Mouse (Mus musculus): Measurements from ENCODE around the gene Cltc. TPM values are rescaled to one million over a fixed set of nuclear protein-coding genes. Genes with fewer than 3 reads are reported as not detected.

The Cltc gene
- total and polyA plus RNA-seq, 3 experiments = 63.2 to 147 (median 143) TPM

DNA sequence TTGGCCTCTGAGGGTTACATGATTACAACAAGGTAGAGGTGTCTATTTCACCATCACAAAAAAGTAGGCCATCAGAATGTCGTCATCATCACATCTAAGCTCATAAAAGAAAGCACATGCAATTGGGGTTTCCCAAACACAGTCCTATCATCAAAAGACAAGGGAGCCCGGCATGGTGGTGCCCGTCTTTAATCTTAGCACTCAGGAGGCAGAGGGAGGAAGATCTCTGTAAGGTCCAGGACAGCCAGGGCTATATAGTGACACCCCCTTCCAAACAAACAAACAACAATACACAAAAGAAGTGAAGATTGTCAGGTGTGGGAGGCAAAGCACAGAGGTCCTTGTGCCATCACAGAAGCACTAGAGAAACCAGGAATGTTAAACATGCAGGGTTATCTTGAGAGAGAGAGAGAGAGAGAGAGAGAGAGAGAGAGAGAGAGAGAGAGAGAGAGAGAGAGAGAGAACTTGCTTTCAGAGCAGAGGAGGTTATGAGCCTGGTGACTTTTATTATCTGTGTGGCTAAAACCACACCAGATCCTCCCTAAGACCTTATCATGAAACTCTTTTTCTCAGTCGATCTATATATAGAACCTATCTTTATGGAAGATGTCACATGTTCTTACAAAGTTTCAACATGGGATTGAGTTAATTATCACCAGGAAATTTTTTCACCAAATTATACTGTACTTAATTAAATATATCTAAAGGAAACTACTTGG, 100.4 kb downstream of the Cltc start:
- Histone ChIP-seq H3K79me2 (replicated peaks; ENCODE audit: control insufficient read depth, insufficient read depth, low read length) (no peaks in the 10 kb centered on the region), H3K27ac (no peak overlapping the region), H3K4me1 (ENCODE audit: control insufficient read depth, insufficient read depth, low read length) (no peaks in the 10 kb centered on the region; the same call in 1 of the 2 replicates), H3K36me3 (ENCODE audit: control insufficient read depth, insufficient read depth, low read length) (peaks cover 2% of the 10 kb centered on the region), H3K9ac (ENCODE audit: low read depth, low read length) (no peak overlapping the region), H3K4me3 (no peak overlapping the region), H3K27me3 (ENCODE audit: control insufficient read depth, insufficient read depth, low read length) (no peaks in the 10 kb centered on the region)
- DNase-seq = no peak
- TF ChIP-seq EP300 (IDR thresholded peaks at IDR 0.05; ENCODE audit: insufficient read depth, low read depth, low read length) (no peak), CTCF (IDR thresholded peaks at IDR 0.05) (no peak), POLR2A (IDR thresholded peaks at IDR 0.05; ENCODE audit: insufficient read depth, low read depth, low read length) (no peak)
- 55% methylated on average over 4 of the region's 4 CpGs for WGBS
- intact Hi-C loops (cut with DNase I) = no loop called here

DNA sequence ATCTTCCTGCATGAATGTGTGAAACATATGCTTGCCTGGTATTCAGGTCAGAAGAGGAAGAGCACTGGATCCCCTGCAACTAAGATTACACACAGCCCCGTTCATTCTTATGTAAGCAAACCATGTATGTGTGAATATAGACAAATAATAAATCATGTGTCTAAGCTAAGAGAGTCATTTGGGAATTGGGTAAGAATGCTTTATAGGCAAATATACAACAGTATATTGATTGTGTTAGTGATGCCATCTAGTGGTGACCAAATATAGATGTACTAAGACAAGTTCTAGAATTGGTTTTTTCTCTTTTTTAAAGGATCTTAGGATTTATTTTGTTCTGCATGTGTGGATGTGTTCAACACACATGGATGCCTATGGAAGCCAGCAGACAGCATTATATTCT, 101.7 kb downstream of the Cltc start:
- WGBS = 36% methylated on average over 1 of the region's 1 CpGs
- TF ChIP-seq CTCF (IDR thresholded peaks at IDR 0.05) = peak; percentile 80
- no peak for TF ChIP-seq POLR2A (IDR thresholded peaks at IDR 0.05; ENCODE audit: insufficient read depth, low read depth, low read length)

DNA sequence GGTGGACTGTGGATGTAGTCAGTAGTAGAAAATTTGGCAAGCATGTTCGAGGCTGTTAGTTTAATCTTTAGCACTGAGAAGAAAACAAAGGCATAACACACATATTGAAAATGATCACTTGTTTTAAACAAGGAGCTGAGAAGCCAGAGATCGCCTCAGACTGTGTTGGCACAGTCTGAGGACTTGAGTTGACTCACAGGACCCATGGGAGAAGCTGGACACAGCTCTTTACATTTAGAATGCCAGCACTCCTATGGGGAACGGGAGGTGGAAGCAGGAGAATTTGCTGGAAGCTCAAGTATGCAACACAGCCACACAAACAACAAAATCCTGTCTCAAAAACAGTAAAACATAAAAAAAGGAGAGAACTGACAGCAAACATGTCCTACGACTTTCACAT, 103.3 kb downstream of the Cltc start:
- H3K4me1 ChIP-seq (ENCODE audit: control insufficient read depth, insufficient read depth, low read length) = no peaks in the 10 kb centered on the region; the same call in 1 of the 2 replicates
- H3K36me3 ChIP-seq (ENCODE audit: control insufficient read depth, insufficient read depth, low read length) = peaks cover 2% of the 10 kb centered on the region
- intact Hi-C loops (cut with DNase I) = no loop called here
- TF ChIP-seq EP300 (IDR thresholded peaks at IDR 0.05; ENCODE audit: insufficient read depth, low read depth, low read length) (no peak), POLR2A (IDR thresholded peaks at IDR 0.05; ENCODE audit: insufficient read depth, low read depth, low read length) (no peak), CTCF (IDR thresholded peaks at IDR 0.05) (no peak)
- no peak for DNase-seq
- H3K27me3 ChIP-seq (ENCODE audit: control insufficient read depth, insufficient read depth, low read length) = no peaks in the 10 kb centered on the region
- no peaks in the 10 kb centered on the region for H3K79me2 ChIP-seq (replicated peaks; ENCODE audit: control insufficient read depth, insufficient read depth, low read length)
- 74% methylated on average over 4 of the region's 4 CpGs for WGBS
- no peak overlapping the region for H3K27ac ChIP-seq
- H3K9ac ChIP-seq (ENCODE audit: low read depth, low read length) = no peak overlapping the region
- no peak overlapping the region for H3K4me3 ChIP-seq

More for the DNA sequence above, 101.7 kb downstream of the Cltc start:
- intact Hi-C loops (cut with DNase I) = loop anchor here (1.0 kb wide), 1 partner anchor 87 kb away; no protein-coding TSS in a partner anchor
- Histone ChIP-seq H3K79me2 (replicated peaks; ENCODE audit: control insufficient read depth, insufficient read depth, low read length) (no peaks in the 10 kb centered on the region), H3K9ac (ENCODE audit: low read depth, low read length) (no peak overlapping the region), H3K36me3 (ENCODE audit: control insufficient read depth, insufficient read depth, low read length) (peaks cover 2% of the 10 kb centered on the region), H3K4me1 (ENCODE audit: control insufficient read depth, insufficient read depth, low read length) (no peaks in the 10 kb centered on the region; the same call in 1 of the 2 replicates), H3K27me3 (ENCODE audit: control insufficient read depth, insufficient read depth, low read length) (no peaks in the 10 kb centered on the region), H3K4me3 (no peak overlapping the region), H3K27ac (no peak overlapping the region)
- no peak for DNase-seq

DNA sequence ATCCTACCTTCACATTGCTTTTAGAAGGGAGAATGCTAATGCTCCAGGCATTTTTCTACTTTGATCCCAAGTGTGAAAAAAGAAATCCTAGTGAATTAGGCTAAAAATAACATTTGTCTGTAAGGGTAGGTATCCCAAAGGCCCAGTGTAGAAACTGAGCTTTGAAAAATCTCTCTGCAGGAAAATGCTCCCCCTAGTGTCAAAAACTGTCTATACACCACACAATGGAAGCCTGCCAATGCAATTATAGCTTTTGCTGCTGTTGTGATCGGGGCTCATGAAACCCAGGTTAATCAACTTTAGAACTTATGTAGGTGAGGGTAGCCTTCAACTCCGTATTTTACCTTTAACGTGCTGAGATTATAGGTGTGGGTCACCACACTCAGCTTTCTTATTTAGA, 103.9 kb downstream of the Cltc start:
- 11% methylated on average over 3 of the region's 3 CpGs for WGBS
- DNase-seq = peak; percentile 33 to 37
- Histone ChIP-seq H3K4me3 (no peak overlapping the region), H3K27me3 (ENCODE audit: control insufficient read depth, insufficient read depth, low read length) (no peaks in the 10 kb centered on the region), H3K36me3 (ENCODE audit: control insufficient read depth, insufficient read depth, low read length) (peaks cover 2% of the 10 kb centered on the region), H3K27ac (no peak overlapping the region), H3K9ac (ENCODE audit: low read depth, low read length) (no peak overlapping the region), H3K4me1 (ENCODE audit: control insufficient read depth, insufficient read depth, low read length) (no peaks in the 10 kb centered on the region; the same call in 1 of the 2 replicates), H3K79me2 (replicated peaks; ENCODE audit: control insufficient read depth, insufficient read depth, low read length) (no peaks in the 10 kb centered on the region)
- intact Hi-C loops (cut with DNase I) = no loop called here
- TF ChIP-seq POLR2A (IDR thresholded peaks at IDR 0.05; ENCODE audit: insufficient read depth, low read depth, low read length) (no peak), EP300 (IDR thresholded peaks at IDR 0.05; ENCODE audit: insufficient read depth, low read depth, low read length) (no peak), CTCF (IDR thresholded peaks at IDR 0.05) (no peak; the same call in none of the 2 replicates)

DNA sequence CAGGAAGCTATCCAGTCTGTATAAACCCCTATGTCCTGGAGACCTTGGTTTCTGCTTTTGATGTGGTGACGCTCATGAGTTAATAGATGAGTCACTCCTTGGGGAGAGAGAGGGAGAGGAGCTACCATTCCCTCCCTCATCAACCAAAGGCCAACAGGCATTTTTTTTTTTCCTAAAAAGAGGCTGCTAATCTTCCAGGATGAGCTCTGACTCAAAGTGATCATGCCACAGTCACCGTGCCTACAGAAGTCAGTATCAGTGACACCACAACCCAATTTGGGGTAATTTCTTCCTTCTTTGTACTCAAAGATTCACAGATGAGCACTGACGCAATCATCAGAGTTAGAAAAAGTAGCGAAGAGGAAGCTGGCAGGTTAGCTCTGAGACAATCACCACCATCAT, 104.8 kb downstream of the Cltc start:
- Histone ChIP-seq H3K79me2 (replicated peaks; ENCODE audit: control insufficient read depth, insufficient read depth, low read length) (no peaks in the 10 kb centered on the region), H3K36me3 (ENCODE audit: control insufficient read depth, insufficient read depth, low read length) (peaks cover 2% of the 10 kb centered on the region), H3K27ac (no peak overlapping the region), H3K4me3 (no peak overlapping the region), H3K4me1 (ENCODE audit: control insufficient read depth, insufficient read depth, low read length) (no peaks in the 10 kb centered on the region; the same call in 1 of the 2 replicates), H3K9ac (ENCODE audit: low read depth, low read length) (no peak overlapping the region), H3K27me3 (ENCODE audit: control insufficient read depth, insufficient read depth, low read length) (no peaks in the 10 kb centered on the region)
- intact Hi-C loops (cut with DNase I) = no loop called here
- WGBS = 77% methylated on average over 4 of the region's 4 CpGs
- TF ChIP-seq EP300 (IDR thresholded peaks at IDR 0.05; ENCODE audit: insufficient read depth, low read depth, low read length) = no peak
- TF ChIP-seq CTCF (IDR thresholded peaks at IDR 0.05) = no peak
- no peak for TF ChIP-seq POLR2A (IDR thresholded peaks at IDR 0.05; ENCODE audit: insufficient read depth, low read depth, low read length)
- no peak for DNase-seq

DNA sequence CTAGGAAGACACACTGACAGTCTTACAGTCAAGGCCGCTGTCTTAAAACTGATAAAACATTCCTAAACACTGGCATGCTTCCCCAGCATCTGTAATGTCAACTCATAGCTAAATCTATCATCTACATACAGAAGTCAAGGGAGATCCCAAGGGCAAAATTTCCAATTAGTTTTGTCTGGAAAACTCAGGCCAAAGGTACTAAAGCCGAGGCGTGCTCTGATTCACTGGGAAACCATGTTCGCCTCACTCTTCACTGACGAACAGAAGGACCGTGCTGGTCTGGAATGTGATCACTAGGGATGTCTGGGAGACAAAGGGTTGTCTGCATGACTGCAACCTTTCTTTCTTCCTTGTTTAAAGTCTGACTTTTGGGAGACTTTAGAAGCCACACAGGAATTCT, 106.7 kb downstream of the Cltc start:
- Histone ChIP-seq H3K4me3 (no peak overlapping the region), H3K36me3 (ENCODE audit: control insufficient read depth, insufficient read depth, low read length) (peaks cover 2% of the 10 kb centered on the region), H3K79me2 (replicated peaks; ENCODE audit: control insufficient read depth, insufficient read depth, low read length) (no peaks in the 10 kb centered on the region), H3K9ac (ENCODE audit: low read depth, low read length) (no peak overlapping the region), H3K4me1 (ENCODE audit: control insufficient read depth, insufficient read depth, low read length) (no peaks in the 10 kb centered on the region; the same call in 1 of the 2 replicates), H3K27ac (no peak overlapping the region), H3K27me3 (ENCODE audit: control insufficient read depth, insufficient read depth, low read length) (no peaks in the 10 kb centered on the region)
- DNase-seq = no peak
- intact Hi-C loops (cut with DNase I) = no loop called here
- TF ChIP-seq CTCF (IDR thresholded peaks at IDR 0.05) (no peak), EP300 (IDR thresholded peaks at IDR 0.05; ENCODE audit: insufficient read depth, low read depth, low read length) (no peak), POLR2A (IDR thresholded peaks at IDR 0.05; ENCODE audit: insufficient read depth, low read depth, low read length) (no peak)
- 67% methylated on average over 6 of the region's 6 CpGs for WGBS

Measured in heart, adult 2 months (tissue).